ENCODE assay signal across 21 mouse cellular contexts in genomic region chr1:73924871-73925610, GRCm38 (mm10).
DNase-seq lines count a peak whose midpoint lies in the region; ATAC-seq and TF ChIP-seq lines count a peak whose summit lies in the region.
"Had no signal": no experiment of that assay in that cellular context is flagged by ENCODE, and none has a peak within 500 bp of the region (broad histone marks: within the 10 kb centered on the region; RNA-seq: fewer than 3 reads in every experiment).

No protein-coding gene starts in this region.

- H3K9ac ChIP-seq in heart, embryonic 15.5 days: no peak overlapping the region
- H3K9ac ChIP-seq in lung, embryonic 15.5 days: no peak overlapping the region
- H3K9ac ChIP-seq in heart, postnatal 0 days (replicated peaks; ENCODE audit: low read depth, low read length): no peak overlapping the region
- no peak overlapping the region for H3K9ac ChIP-seq in forebrain, embryonic 16.5 days (replicated peaks; ENCODE audit: low read depth, low read length)
- H3K9ac ChIP-seq: hindbrain, embryonic 13.5 days; liver, embryonic 14.5 days had no signal

- no peak overlapping the region for H3K4me3 ChIP-seq in heart, embryonic 15.5 days
- H3K4me3 ChIP-seq in lung, embryonic 15.5 days: no peak overlapping the region
- no peak overlapping the region for H3K4me3 ChIP-seq in heart, postnatal 0 days (ENCODE audit: low read depth, low read length)
- H3K4me3 ChIP-seq in forebrain, embryonic 16.5 days (replicated peaks; ENCODE audit: low read length): no peak overlapping the region
- H3K4me3 ChIP-seq: forebrain, embryonic 10.5 days; hindbrain, embryonic 13.5 days had no signal

- no peak for TF ChIP-seq CTCF in heart, postnatal 0 days (IDR thresholded peaks at IDR 0.05; ENCODE audit: low read depth)

- peak overlapping the region; percentile 70 for H3K27ac ChIP-seq in heart, embryonic 15.5 days
- H3K27ac ChIP-seq in lung, embryonic 15.5 days: peak overlapping the region; percentile 15; the same call in 1 of the 2 replicates
- peak overlapping the region; percentile 73 for H3K27ac ChIP-seq in heart, postnatal 0 days (ENCODE audit: low read depth)
- no peak overlapping the region for H3K27ac ChIP-seq in forebrain, embryonic 16.5 days (ENCODE audit: low read length)
- H3K27ac ChIP-seq: forebrain, embryonic 10.5 days; hindbrain, embryonic 13.5 days; liver, embryonic 14.5 days; macrophage had no signal

- 91% methylated on average over 18 of the region's 18 CpGs for WGBS in heart, embryonic 15.5 days
- WGBS in lung, embryonic 15.5 days: 93% methylated on average over 18 of the region's 18 CpGs
- WGBS in heart, postnatal 0 days: 90% methylated on average over 18 of the region's 18 CpGs
- 92% methylated on average over 18 of the region's 18 CpGs for WGBS in forebrain, embryonic 16.5 days

- no peaks in the 10 kb centered on the region for H3K9me3 ChIP-seq in heart, embryonic 15.5 days (replicated peaks)
- no peaks in the 10 kb centered on the region for H3K9me3 ChIP-seq in lung, embryonic 15.5 days
- H3K9me3 ChIP-seq in heart, postnatal 0 days (replicated peaks; ENCODE audit: control insufficient read depth, low read length): no peaks in the 10 kb centered on the region
- no peaks in the 10 kb centered on the region for H3K9me3 ChIP-seq in forebrain, embryonic 16.5 days (ENCODE audit: control insufficient read depth, low read length)
- H3K9me3 ChIP-seq: forebrain, embryonic 10.5 days; hindbrain, embryonic 13.5 days had no signal

- 0 out of 2 replicates have a peak, but pooled peaks have one; percentile 1 for ATAC-seq in heart, embryonic 15.5 days (replicated peaks; ENCODE audit: insufficient number of reproducible peaks, insufficient read depth, low FRiP score, low read depth)
- no peak for ATAC-seq in lung, embryonic 15.5 days (ENCODE audit: borderline replicate concordance, extremely low read depth, low FRiP score, low TSS enrichment)
- no peak for ATAC-seq in heart, postnatal 0 days (ENCODE audit: insufficient read depth, low read depth)
- no peak for ATAC-seq in forebrain, embryonic 16.5 days

- peaks cover 90% of the 10 kb centered on the region for H3K36me3 ChIP-seq in heart, embryonic 15.5 days
- H3K36me3 ChIP-seq in lung, embryonic 15.5 days: peaks cover 77% of the 10 kb centered on the region
- H3K36me3 ChIP-seq in heart, postnatal 0 days (replicated peaks; ENCODE audit: control insufficient read depth, insufficient read depth, low read length): peaks cover 100% of the 10 kb centered on the region
- H3K36me3 ChIP-seq in forebrain, embryonic 16.5 days (ENCODE audit: control insufficient read depth, insufficient read depth): no peaks in the 10 kb centered on the region

- intact Hi-C loops in heart, postnatal 36 days (cut with DNase I): loop anchor here (2.0 kb wide), 1 partner anchor 42 kb away; no protein-coding TSS in a partner anchor

- no peaks in the 10 kb centered on the region for H3K27me3 ChIP-seq in heart, embryonic 15.5 days
- no peaks in the 10 kb centered on the region for H3K27me3 ChIP-seq in lung, embryonic 15.5 days
- H3K27me3 ChIP-seq in heart, postnatal 0 days (ENCODE audit: control insufficient read depth, insufficient read depth, low read length): no peaks in the 10 kb centered on the region
- no peaks in the 10 kb centered on the region for H3K27me3 ChIP-seq in forebrain, embryonic 16.5 days (replicated peaks; ENCODE audit: control insufficient read depth, insufficient read depth, low read length)
- H3K27me3 ChIP-seq: hindbrain, embryonic 13.5 days had no signal

- peaks cover 62% of the 10 kb centered on the region for H3K4me1 ChIP-seq in heart, embryonic 15.5 days (replicated peaks)
- H3K4me1 ChIP-seq in lung, embryonic 15.5 days: no peaks in the 10 kb centered on the region; the same call in 1 of the 2 replicates
- peaks cover 24% of the 10 kb centered on the region for H3K4me1 ChIP-seq in heart, postnatal 0 days (ENCODE audit: control insufficient read depth, insufficient read depth)
- no peaks in the 10 kb centered on the region for H3K4me1 ChIP-seq in forebrain, embryonic 16.5 days (replicated peaks; ENCODE audit: control insufficient read depth, insufficient read depth, low read length)
- H3K4me1 ChIP-seq: hindbrain, embryonic 13.5 days had no signal

- TF ChIP-seq EP300 in heart, postnatal 0 days (IDR thresholded peaks at IDR 0.05; ENCODE audit: low read depth): no peak

- H3K4me2 ChIP-seq in heart, embryonic 15.5 days: no peak overlapping the region
- no peak overlapping the region for H3K4me2 ChIP-seq in lung, embryonic 15.5 days
- no peak overlapping the region for H3K4me2 ChIP-seq in heart, postnatal 0 days (ENCODE audit: low read depth, low read length)
- H3K4me2 ChIP-seq in forebrain, embryonic 16.5 days (ENCODE audit: low read length): no peak overlapping the region
- H3K4me2 ChIP-seq: hindbrain, embryonic 13.5 days had no signal

- peak; percentile 93 for DNase-seq in heart, adult 11 months
- no peak for DNase-seq in heart, postnatal 36 days
- no peak for DNase-seq in heart, adult 9 months (ENCODE audit: low spot score in 2 of 2)
- no peak for DNase-seq in lung, adult 18-20 months
- DNase-seq in heart, postnatal 0 days (ENCODE audit: low spot score): no peak
- DNase-seq: adrenal gland, postnatal 14 days; cerebellum, adult 8-10 months; cerebellum, postnatal 36 days; kidney, adult 2 months; layer of hippocampus, adult 9-11 months; right cerebral cortex, adult 18-20 months; right cerebral cortex, postnatal 4 days; thymus, adult 18-20 months; thymus, postnatal 4 days had no signal
